In genomic region chr1:167715730-167716341, GRCm38 (mm10) we compare ENCODE assay signal across 21 mouse cellular contexts. TPM values are rescaled to one million over a fixed set of nuclear protein-coding genes. Genes with fewer than 3 reads are reported as not detected.
DNase-seq lines count a peak whose midpoint lies in the region; ATAC-seq and TF ChIP-seq lines count a peak whose summit lies in the region.
"Had no signal": no experiment of that assay in that cellular context is flagged by ENCODE, and none has a peak within 500 bp of the region (broad histone marks: within the 10 kb centered on the region; RNA-seq: fewer than 3 reads in every experiment).

No protein-coding gene starts in this region.

- ATAC-seq in forebrain, embryonic 12.5 days (ENCODE audit: low FRiP score): peak; percentile 58; the same call in 1 of the 2 replicates
- ATAC-seq in midbrain, embryonic 12.5 days (ENCODE audit: low FRiP score, low read depth): peak; percentile 77
- ATAC-seq in midbrain, postnatal 0 days (ENCODE audit: low FRiP score): no peak
- peak; percentile 64 for ATAC-seq in hindbrain, embryonic 16.5 days
- peak; percentile 76 for ATAC-seq in neural tube, embryonic 14.5 days (ENCODE audit: low read depth)
- ATAC-seq: forebrain, postnatal 0 days; lung, postnatal 0 days had no signal

- H3K9ac ChIP-seq in forebrain, embryonic 12.5 days: no peak overlapping the region
- H3K9ac ChIP-seq in midbrain, embryonic 12.5 days (replicated peaks): no peak overlapping the region
- no peak overlapping the region for H3K9ac ChIP-seq in midbrain, postnatal 0 days (replicated peaks; ENCODE audit: low read length, poor library complexity, severe bottlenecking)
- H3K9ac ChIP-seq in hindbrain, embryonic 16.5 days (ENCODE audit: low read depth, low read length): no peak overlapping the region
- no peak overlapping the region for H3K9ac ChIP-seq in neural tube, embryonic 14.5 days (replicated peaks; ENCODE audit: low read depth, low read length)
- H3K9ac ChIP-seq: forebrain, postnatal 0 days; limb, embryonic 13.5 days; liver, embryonic 15.5 days had no signal

- H3K36me3 ChIP-seq in forebrain, embryonic 12.5 days (replicated peaks): no peaks in the 10 kb centered on the region
- H3K36me3 ChIP-seq in forebrain, embryonic 10.5 days (replicated peaks): no peaks in the 10 kb centered on the region
- H3K36me3 ChIP-seq in midbrain, embryonic 12.5 days: no peaks in the 10 kb centered on the region
- no peaks in the 10 kb centered on the region for H3K36me3 ChIP-seq in midbrain, postnatal 0 days (ENCODE audit: insufficient read depth, low read length)
- H3K36me3 ChIP-seq in hindbrain, embryonic 16.5 days (ENCODE audit: control insufficient read depth, insufficient read depth, low read length): no peaks in the 10 kb centered on the region
- H3K36me3 ChIP-seq in neural tube, embryonic 14.5 days (ENCODE audit: control insufficient read depth, insufficient read depth, low read length): no peaks in the 10 kb centered on the region
- H3K36me3 ChIP-seq: limb, embryonic 13.5 days; liver, embryonic 15.5 days had no signal

- TF ChIP-seq CTCF in midbrain, postnatal 0 days (IDR thresholded peaks at IDR 0.05): no peak

- no peak overlapping the region for H3K27ac ChIP-seq in forebrain, embryonic 12.5 days
- H3K27ac ChIP-seq in forebrain, embryonic 10.5 days: no peak overlapping the region
- H3K27ac ChIP-seq in midbrain, embryonic 12.5 days (replicated peaks): peak overlapping the region; percentile 46; the same call in 1 of the 2 replicates
- no peak overlapping the region for H3K27ac ChIP-seq in midbrain, postnatal 0 days (ENCODE audit: low read depth, low read length)
- H3K27ac ChIP-seq in hindbrain, embryonic 16.5 days (ENCODE audit: low read depth, low read length): no peak overlapping the region
- no peak overlapping the region; the same call in 1 of the 2 replicates for H3K27ac ChIP-seq in neural tube, embryonic 14.5 days (ENCODE audit: low read depth, low read length)
- H3K27ac ChIP-seq: limb, embryonic 13.5 days; liver, embryonic 15.5 days had no signal

- H3K4me1 ChIP-seq in forebrain, embryonic 12.5 days: peaks cover 9% of the 10 kb centered on the region
- H3K4me1 ChIP-seq in forebrain, embryonic 10.5 days: peaks cover 35% of the 10 kb centered on the region
- H3K4me1 ChIP-seq in midbrain, embryonic 12.5 days: peaks cover 14% of the 10 kb centered on the region; the same call in 1 of the 2 replicates
- H3K4me1 ChIP-seq in midbrain, postnatal 0 days (ENCODE audit: insufficient read depth, low read length): peaks cover 4% of the 10 kb centered on the region; the same call in 1 of the 2 replicates
- H3K4me1 ChIP-seq in hindbrain, embryonic 16.5 days (ENCODE audit: control insufficient read depth, insufficient read depth, low read depth, low read length): no peaks in the 10 kb centered on the region
- H3K4me1 ChIP-seq in neural tube, embryonic 14.5 days (ENCODE audit: control insufficient read depth, insufficient read depth, low read length): no peaks in the 10 kb centered on the region; the same call in 1 of the 2 replicates
- H3K4me1 ChIP-seq: liver, embryonic 15.5 days; megakaryocyte, embryonic 14.5 days had no signal

- no peak overlapping the region for H3K4me3 ChIP-seq in forebrain, embryonic 12.5 days (replicated peaks)
- H3K4me3 ChIP-seq in forebrain, embryonic 10.5 days: no peak overlapping the region
- H3K4me3 ChIP-seq in midbrain, embryonic 12.5 days: no peak overlapping the region
- H3K4me3 ChIP-seq in midbrain, postnatal 0 days (ENCODE audit: low read depth, low read length): no peak overlapping the region
- H3K4me3 ChIP-seq in hindbrain, embryonic 16.5 days (ENCODE audit: low read length): no peak overlapping the region
- no peak overlapping the region for H3K4me3 ChIP-seq in neural tube, embryonic 14.5 days (ENCODE audit: low read depth, low read length)
- H3K4me3 ChIP-seq: limb, embryonic 13.5 days; liver, embryonic 15.5 days; megakaryocyte, embryonic 14.5 days had no signal

- no peaks in the 10 kb centered on the region for H3K9me3 ChIP-seq in forebrain, embryonic 12.5 days
- H3K9me3 ChIP-seq in forebrain, embryonic 10.5 days: no peaks in the 10 kb centered on the region
- H3K9me3 ChIP-seq in midbrain, embryonic 12.5 days: no peaks in the 10 kb centered on the region
- H3K9me3 ChIP-seq in midbrain, postnatal 0 days (ENCODE audit: low read length): 0 out of 2 replicates have a peak, but pooled peaks cover 3% of the 10 kb centered on the region
- H3K9me3 ChIP-seq in hindbrain, embryonic 16.5 days (ENCODE audit: control insufficient read depth, low read length): no peaks in the 10 kb centered on the region
- no peaks in the 10 kb centered on the region for H3K9me3 ChIP-seq in neural tube, embryonic 14.5 days (ENCODE audit: control insufficient read depth, low read length)
- H3K9me3 ChIP-seq: limb, embryonic 13.5 days; liver, embryonic 15.5 days; megakaryocyte, embryonic 14.5 days had no signal

- 0 out of 2 replicates have a peak, but pooled peaks cover 14% of the 10 kb centered on the region for H3K27me3 ChIP-seq in forebrain, embryonic 12.5 days
- peaks cover 35% of the 10 kb centered on the region for H3K27me3 ChIP-seq in forebrain, embryonic 10.5 days (ENCODE audit: poor library complexity, severe bottlenecking)
- peaks cover 13% of the 10 kb centered on the region; the same call in 1 of the 2 replicates for H3K27me3 ChIP-seq in midbrain, embryonic 12.5 days
- H3K27me3 ChIP-seq in midbrain, postnatal 0 days (ENCODE audit: insufficient read depth, low read length): no peaks in the 10 kb centered on the region
- H3K27me3 ChIP-seq in hindbrain, embryonic 16.5 days (replicated peaks; ENCODE audit: control insufficient read depth, insufficient read depth, low read length): no peaks in the 10 kb centered on the region
- no peaks in the 10 kb centered on the region for H3K27me3 ChIP-seq in neural tube, embryonic 14.5 days (ENCODE audit: control insufficient read depth, insufficient read depth, low read length)
- H3K27me3 ChIP-seq: limb, embryonic 13.5 days; liver, embryonic 15.5 days; megakaryocyte, embryonic 14.5 days had no signal

- 45% methylated on average over 6 of the region's 6 CpGs for WGBS in forebrain, embryonic 12.5 days
- WGBS in forebrain, embryonic 10.5 days: 50% methylated on average over 6 of the region's 6 CpGs
- whole genome bisulfite sequencing in midbrain, embryonic 12.5 days: 21% methylated on average over 6 of the region's 6 CpGs
- 30% methylated on average over 6 of the region's 6 CpGs for WGBS in midbrain, postnatal 0 days
- WGBS in hindbrain, embryonic 16.5 days: 22% methylated on average over 6 of the region's 6 CpGs
- whole genome bisulfite sequencing in neural tube, embryonic 14.5 days: 35% methylated on average over 6 of the region's 6 CpGs

- H3K4me2 ChIP-seq in forebrain, embryonic 12.5 days: no peak overlapping the region
- H3K4me2 ChIP-seq in midbrain, embryonic 12.5 days (replicated peaks): no peak overlapping the region
- H3K4me2 ChIP-seq in midbrain, postnatal 0 days (ENCODE audit: low read depth, low read length, poor library complexity, severe bottlenecking): no peak overlapping the region
- no peak overlapping the region for H3K4me2 ChIP-seq in hindbrain, embryonic 16.5 days (ENCODE audit: low read length)
- no peak overlapping the region for H3K4me2 ChIP-seq in neural tube, embryonic 14.5 days (ENCODE audit: low read depth, low read length)
- H3K4me2 ChIP-seq: limb, embryonic 13.5 days; liver, embryonic 15.5 days had no signal

- no peak for DNase-seq in forebrain, embryonic 10.5 days (ENCODE audit: extremely low spot score, low spot score)
- no peak for DNase-seq in midbrain, postnatal 0 days (ENCODE audit: low spot score)
- no peak for DNase-seq in urinary bladder, adult 18-20 months (ENCODE audit: low spot score in 2 of 2)
- no peak for DNase-seq in lung, postnatal 4 days
- DNase-seq: adrenal gland, adult 2 months; cerebellum, adult 18-20 months; cerebellum, postnatal 36 days; forebrain, postnatal 0 days; heart, adult 18-20 months; kidney, postnatal 14 days; thymus, postnatal 4 days had no signal

RNA-seq across cellular contexts. Expression of gene Lmx1a, which starts 26.8 kb away (rescaled TPM):
- polyA plus RNA-seq in forebrain, embryonic 12.5 days (2016; fragmentation: Nextera tagmentation; extraction: Ambion mirVana): 7.0 and 7.7 TPM in 2 replicates
- 5.4 and 6.3 TPM in 2 replicates for polyA plus RNA-seq in forebrain, embryonic 10.5 days (2016; fragmentation: Nextera tagmentation; extraction: Ambion mirVana)
- polyA plus RNA-seq in midbrain, embryonic 12.5 days (2016; fragmentation: Nextera tagmentation; extraction: Ambion mirVana): 15.6 and 19.5 TPM in 2 replicates
- 3.9 and 6.3 TPM in 2 replicates for total RNA-seq in midbrain, postnatal 0 days (2014; rRNA removed)
- 3.2 and 3.5 TPM in 2 replicates for polyA plus RNA-seq in midbrain, postnatal 0 days (2015; fragmentation: Nextera tagmentation; extraction: Ambion mirVana)
- polyA plus RNA-seq in hindbrain, embryonic 16.5 days (2015; fragmentation: Nextera tagmentation; extraction: Ambion mirVana): 7.0 and 7.1 TPM in 2 replicates
- polyA plus RNA-seq in neural tube, embryonic 14.5 days (2014; fragmentation: Nextera tagmentation; extraction: Ambion mirVana): 0.25 and 0.55 TPM in 2 replicates
- total RNA-seq: heart, adult 18-20 months; MEL had no signal
- polyA plus RNA-seq: adrenal gland, adult 2 months; heart, postnatal 0 days; lung, postnatal 0 days had no signal
